Mouse (Mus musculus) cortical plate, adult 2 months (tissue): ENCODE measurements at regions not wholly inside any gene's neighbourhood (a gene's known extent, or its start where the extent isn't known, plus 50 kb on each side); places are given as distances from the start of the nearest gene placed in this dataset.

Experiments used
- H3K27ac ChIP-seq: fragments of 200-500 bp; 2 replicates; pipeline ENCODE4 v1.5.1; 2012; ENCODE audit warnings: low read length, control low read depth, inconsistent platforms; ENCODE audit not compliant: insufficient read depth
- H3K4me1 ChIP-seq: fragments of 200-500 bp; 2 replicates; pipeline ENCODE4 v1.6.1; 2011; ENCODE audit warnings: low read length; ENCODE audit not compliant: control insufficient read depth, insufficient read depth
- H3K4me3 ChIP-seq: fragments of 200-500 bp; 2 replicates; pipeline ENCODE4 v1.5.1; 2011; ENCODE audit warnings: mild to moderate bottlenecking, low read length, control low read depth; ENCODE audit not compliant: insufficient read depth
- CTCF ChIP-seq: fragments of 200-500 bp; IDR thresholded peaks from 2 replicates; pipeline ENCODE4 v1.5.1; 2011; ENCODE audit warnings: mild to moderate bottlenecking, control low read depth, low read length; ENCODE audit not compliant: insufficient read depth; ENCODE audit errors: extremely low read depth
- POLR2A ChIP-seq: fragments of 200-500 bp; IDR thresholded peaks from 2 replicates; pipeline ENCODE4 v1.6.1; 2011; ENCODE audit warnings: mild to moderate bottlenecking, low read length, control low read depth; ENCODE audit not compliant: insufficient read depth; ENCODE audit errors: extremely low read depth

GRCm38 (mm10) chr14:105403256-105403655, 144.9 kb downstream of the Ndfip2 start:
- no peak for TF ChIP-seq POLR2A
- TF ChIP-seq CTCF, result no peak
- Histone ChIP-seq H3K4me1 (no peaks in the 10 kb centered on the region), H3K27ac (no peak overlapping the region), H3K4me3 (no peak overlapping the region)

GRCm38 (mm10) chr14:105402556-105402955, 144.2 kb downstream of the Ndfip2 start:
- TF ChIP-seq CTCF (no peak), POLR2A (no peak)

GRCm38 (mm10) chr14:105397467-105397866, 139.1 kb downstream of the Ndfip2 start:
- Histone ChIP-seq H3K4me1 (no peaks in the 10 kb centered on the region), H3K4me3 (no peak overlapping the region), H3K27ac (no peak overlapping the region)
- TF ChIP-seq CTCF, result peak; percentile 72
- no peak for TF ChIP-seq POLR2A

More at GRCm38 (mm10) chr14:105402556-105402955, 144.2 kb downstream of the Ndfip2 start:
- Histone ChIP-seq H3K4me3 (no peak overlapping the region), H3K27ac (no peak overlapping the region), H3K4me1 (no peaks in the 10 kb centered on the region)

GRCm38 (mm10) chr14:105392079-105392813, 133.9 kb downstream of the Ndfip2 start:
- Histone ChIP-seq H3K4me1 (no peaks in the 10 kb centered on the region), H3K27ac (no peak overlapping the region), H3K4me3 (no peak overlapping the region)
- TF ChIP-seq POLR2A (no peak), CTCF (no peak)

GRCm38 (mm10) chr14:105391430-105391829, 133.1 kb downstream of the Ndfip2 start:
- no peak for TF ChIP-seq POLR2A
- TF ChIP-seq CTCF, result no peak
- Histone ChIP-seq H3K27ac (no peak overlapping the region), H3K4me1 (no peaks in the 10 kb centered on the region), H3K4me3 (no peak overlapping the region)

- TF ChIP-seq POLR2A (no peak), CTCF (no peak)
- H3K4me3 ChIP-seq, result no peak overlapping the region
- no peaks in the 10 kb centered on the region for H3K4me1 ChIP-seq
- H3K27ac ChIP-seq, result no peak overlapping the region
Measured at GRCm38 (mm10) chr14:105385119-105385518, 126.7 kb downstream of the Ndfip2 start.

- TF ChIP-seq POLR2A, result no peak
- TF ChIP-seq CTCF, result no peak
- Histone ChIP-seq H3K4me3 (no peak overlapping the region), H3K4me1 (no peaks in the 10 kb centered on the region), H3K27ac (no peak overlapping the region)
Measured at GRCm38 (mm10) chr14:105383382-105383781, 125.0 kb downstream of the Ndfip2 start.

GRCm38 (mm10) chr14:105380101-105380500, 121.7 kb downstream of the Ndfip2 start:
- no peak overlapping the region for H3K27ac ChIP-seq
- TF ChIP-seq CTCF, result no peak
- no peak for TF ChIP-seq POLR2A
- H3K4me3 ChIP-seq, result no peak overlapping the region
- no peaks in the 10 kb centered on the region for H3K4me1 ChIP-seq

- TF ChIP-seq POLR2A, result no peak
- TF ChIP-seq CTCF, result no peak
- H3K27ac ChIP-seq, result no peak overlapping the region
- H3K4me3 ChIP-seq, result no peak overlapping the region
- no peaks in the 10 kb centered on the region for H3K4me1 ChIP-seq
Measured at GRCm38 (mm10) chr14:105377770-105378169, 119.4 kb downstream of the Ndfip2 start.

- no peaks in the 10 kb centered on the region for H3K4me1 ChIP-seq
- TF ChIP-seq POLR2A, result no peak
- TF ChIP-seq CTCF, result no peak
Measured at GRCm38 (mm10) chr14:105377035-105377621, 118.8 kb downstream of the Ndfip2 start.

More at GRCm38 (mm10) chr14:105377035-105377621, 118.8 kb downstream of the Ndfip2 start:
- H3K4me3 ChIP-seq, result no peak overlapping the region
- H3K27ac ChIP-seq, result no peak overlapping the region
